Mouse (Mus musculus): Measurements from ENCODE around the gene Herc3.

- no peak for TF ChIP-seq CTCF (conservative IDR thresholded peaks at IDR 0.05; ENCODE audit: low read length)
- TF ChIP-seq NANOG (IDR thresholded peaks at IDR 0.05; ENCODE audit: borderline replicate concordance, low read length), result no peak
- TF ChIP-seq POU5F1 (IDR thresholded peaks at IDR 0.05; ENCODE audit: borderline replicate concordance, low read length), result no peak
Observed at GRCm38 (mm10) chr6:58847836-58848235, 16.6 kb downstream of the Herc3 start.
